Mouse (Mus musculus) midbrain, postnatal 0 days (tissue): ENCODE measurements at regions not wholly inside any gene's neighbourhood (a gene's known extent, or its start where the extent isn't known, plus 50 kb on each side); places are given as distances from the start of the nearest gene placed in this dataset.
A peak's percentile ranks its signal among the peaks of the same experiment; 100 is the strongest.

Source experiments
- ATAC-seq: fragments of 200-750 bp; cut with Nextera tagmentation; 2 replicates; pipeline ENCODE4 v1.8.0; 2017; ENCODE audit warnings: moderate number of reproducible peaks, mild to moderate bottlenecking, moderate TSS enrichment, moderate library complexity; ENCODE audit not compliant: low FRiP score
- DNase-seq: peaks from one replicate; pipeline ENCODE4 v3.0.0-alpha.2; 2015; ENCODE audit warnings: low spot score
- H3K27ac ChIP-seq: fragments of 300-500 bp; sonication (generic); 2 replicates; pipeline ENCODE4 v1.5.1; 2014; ENCODE audit warnings: low read depth, mild to moderate bottlenecking, low read length, mixed read lengths
- H3K27me3 ChIP-seq: fragments of 300-500 bp; sonication (generic); 2 replicates; pipeline ENCODE4 v1.6.1; 2014; ENCODE audit warnings: low read length, control low read depth, mixed read lengths; ENCODE audit not compliant: insufficient read depth
- H3K36me3 ChIP-seq: fragments of 300-500 bp; sonication (generic); 2 replicates; pipeline ENCODE4 v1.6.1; 2014; ENCODE audit warnings: low read length, control low read depth, mixed read lengths; ENCODE audit not compliant: insufficient read depth
- H3K4me1 ChIP-seq: fragments of 300-500 bp; sonication (generic); 2 replicates; pipeline ENCODE4 v1.6.1; 2014; ENCODE audit warnings: mild to moderate bottlenecking, control low read depth, antibody characterized with exemption, low read length, mixed read lengths; ENCODE audit not compliant: insufficient read depth
- H3K4me2 ChIP-seq: fragments of 300-500 bp; sonication (generic); 2 replicates; pipeline ENCODE4 v1.6.1; 2014; ENCODE audit warnings: low read depth, mild to moderate bottlenecking, low read length, mixed read lengths; ENCODE audit not compliant: poor library complexity, severe bottlenecking
- H3K4me3 ChIP-seq: fragments of 300-500 bp; sonication (generic); 2 replicates; pipeline ENCODE4 v1.5.1; 2014; ENCODE audit warnings: low read depth, mild to moderate bottlenecking, low read length, moderate library complexity
- H3K9ac ChIP-seq: fragments of 300-500 bp; sonication (generic); replicated peaks from 2 replicates; pipeline ENCODE4 v1.6.1; 2014; ENCODE audit warnings: mild to moderate bottlenecking, low read length, moderate library complexity, mixed read lengths; ENCODE audit not compliant: poor library complexity, severe bottlenecking
- H3K9me3 ChIP-seq: fragments of 300-500 bp; sonication (generic); 2 replicates; pipeline ENCODE4 v1.6.1; 2016; ENCODE audit warnings: low read length, control low read depth
- CTCF ChIP-seq: IDR thresholded peaks from 2 replicates; pipeline ENCODE4 v1.5.1; 2016; ENCODE audit warnings: antibody characterized with exemption, mild to moderate bottlenecking
- WGBS: fragments of 180-500 bp; shearing (Covaris S2); extraction: QIAGEN DNeasy Blood & Tissue Kit; methylation state at CpG from one replicate; pipeline ENCODE4 v1.1.7; 2014; 5-methylcytosine and 5-hydroxymethylcytosine counted together

DNA sequence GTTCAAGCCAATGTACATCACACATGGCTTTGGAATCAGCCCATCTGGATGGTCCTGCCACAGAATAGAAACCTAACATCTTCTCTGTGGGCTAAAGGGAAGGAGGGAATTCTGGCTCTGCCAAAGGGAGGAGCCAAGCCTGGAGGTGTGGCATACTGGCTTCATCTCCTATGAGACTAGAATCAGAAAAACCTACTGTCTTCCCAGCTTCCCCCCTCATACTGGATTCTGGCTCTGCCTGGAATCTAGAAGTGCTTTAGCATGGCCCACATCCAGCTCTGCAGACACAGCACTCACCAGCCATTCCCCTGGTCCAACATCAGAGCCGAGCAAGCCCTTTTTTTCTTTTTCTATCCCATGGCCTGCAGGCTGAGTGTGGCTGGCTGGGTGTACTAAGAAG, 206.9 kb downstream of the Sox9 start:
- Histone ChIP-seq H3K4me3 (no peak overlapping the region), H3K9ac (no peak overlapping the region), H3K9me3 (no peaks in the 10 kb centered on the region), H3K36me3 (no peaks in the 10 kb centered on the region), H3K4me2 (no peak overlapping the region), H3K27me3 (no peaks in the 10 kb centered on the region), H3K27ac (no peak overlapping the region), H3K4me1 (peaks cover 6% of the 10 kb centered on the region; the same call in 1 of the 2 replicates)
- DNase-seq (peak; percentile 69), ATAC-seq (no peak)
- 55% methylated on average over 1 of the region's 1 CpGs for WGBS
- no peak for TF ChIP-seq CTCF

DNA sequence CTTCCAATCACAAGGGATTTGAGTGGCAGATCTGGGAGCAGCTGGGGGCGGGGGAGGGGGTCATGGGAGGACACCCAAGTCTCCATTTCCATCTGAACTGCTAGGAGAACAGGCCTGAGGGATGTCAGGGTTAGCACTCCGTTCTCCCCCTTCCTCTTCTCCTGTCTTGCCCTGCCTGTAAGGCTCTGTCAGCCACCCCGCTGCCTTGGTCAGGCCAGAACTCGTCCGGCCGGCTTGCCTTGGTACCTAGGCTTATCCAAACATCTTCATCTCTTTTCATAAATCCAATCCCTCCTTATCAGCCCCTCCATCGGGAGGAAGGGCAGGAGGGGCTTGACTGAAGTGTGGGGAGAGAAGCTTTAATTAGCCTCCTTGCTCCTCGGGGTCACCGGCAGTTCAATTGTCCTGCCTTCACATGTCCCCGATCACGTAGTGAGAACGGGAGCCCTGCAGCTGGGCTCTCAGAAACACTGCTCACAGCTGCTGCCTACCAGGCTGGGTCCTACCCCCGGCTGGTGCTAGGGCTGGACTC, 208.0 kb downstream of the Sox9 start:
- Histone ChIP-seq H3K9me3 (no peaks in the 10 kb centered on the region), H3K9ac (no peak overlapping the region), H3K27ac (no peak overlapping the region), H3K36me3 (no peaks in the 10 kb centered on the region), H3K4me3 (no peak overlapping the region), H3K4me1 (peaks cover 6% of the 10 kb centered on the region; the same call in 1 of the 2 replicates), H3K4me2 (no peak overlapping the region), H3K27me3 (no peaks in the 10 kb centered on the region)
- ATAC-seq (no peak), DNase-seq (no peak)
- WGBS = 32% methylated on average over 13 of the region's 13 CpGs
- no peak for TF ChIP-seq CTCF

DNA sequence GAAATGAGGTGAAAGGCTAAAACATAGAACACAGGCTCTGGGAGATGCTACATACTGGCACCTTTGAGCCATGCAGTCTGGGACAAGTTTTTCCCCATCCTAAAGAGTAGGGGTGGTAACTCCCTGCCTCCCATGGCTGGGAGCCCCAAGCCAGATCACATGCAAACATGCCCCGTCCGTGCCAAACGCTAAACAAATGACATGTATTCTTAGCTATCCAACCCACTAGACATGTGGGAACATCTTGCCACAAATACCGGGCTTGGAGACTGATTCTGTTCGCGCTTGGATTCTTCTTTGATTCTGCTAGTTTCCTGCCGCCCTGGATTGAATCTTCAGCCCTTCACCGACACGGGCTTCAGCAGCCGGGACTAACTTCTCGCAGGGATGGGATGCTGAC, 208.7 kb downstream of the Sox9 start:
- Histone ChIP-seq H3K4me3 (no peak overlapping the region), H3K4me1 (peaks cover 6% of the 10 kb centered on the region; the same call in 1 of the 2 replicates), H3K4me2 (no peak overlapping the region), H3K9me3 (no peaks in the 10 kb centered on the region), H3K9ac (no peak overlapping the region), H3K27me3 (no peaks in the 10 kb centered on the region), H3K27ac (no peak overlapping the region), H3K36me3 (no peaks in the 10 kb centered on the region)
- TF ChIP-seq CTCF = no peak
- WGBS = 79% methylated on average over 11 of the region's 11 CpGs
- ATAC-seq (no peak), DNase-seq (no peak)

- Histone ChIP-seq H3K27ac (no peak overlapping the region), H3K27me3 (no peaks in the 10 kb centered on the region), H3K4me3 (no peak overlapping the region), H3K9ac (no peak overlapping the region), H3K36me3 (no peaks in the 10 kb centered on the region), H3K4me2 (no peak overlapping the region), H3K4me1 (peaks cover 6% of the 10 kb centered on the region; the same call in 1 of the 2 replicates), H3K9me3 (no peaks in the 10 kb centered on the region)
- WGBS = 24% methylated on average over 13 of the region's 13 CpGs
- DNase-seq (no peak), ATAC-seq (no peak)
- no peak for TF ChIP-seq CTCF
Observed at GRCm38 (mm10) chr11:112991862-112992261, 209.8 kb downstream of the Sox9 start.

DNA sequence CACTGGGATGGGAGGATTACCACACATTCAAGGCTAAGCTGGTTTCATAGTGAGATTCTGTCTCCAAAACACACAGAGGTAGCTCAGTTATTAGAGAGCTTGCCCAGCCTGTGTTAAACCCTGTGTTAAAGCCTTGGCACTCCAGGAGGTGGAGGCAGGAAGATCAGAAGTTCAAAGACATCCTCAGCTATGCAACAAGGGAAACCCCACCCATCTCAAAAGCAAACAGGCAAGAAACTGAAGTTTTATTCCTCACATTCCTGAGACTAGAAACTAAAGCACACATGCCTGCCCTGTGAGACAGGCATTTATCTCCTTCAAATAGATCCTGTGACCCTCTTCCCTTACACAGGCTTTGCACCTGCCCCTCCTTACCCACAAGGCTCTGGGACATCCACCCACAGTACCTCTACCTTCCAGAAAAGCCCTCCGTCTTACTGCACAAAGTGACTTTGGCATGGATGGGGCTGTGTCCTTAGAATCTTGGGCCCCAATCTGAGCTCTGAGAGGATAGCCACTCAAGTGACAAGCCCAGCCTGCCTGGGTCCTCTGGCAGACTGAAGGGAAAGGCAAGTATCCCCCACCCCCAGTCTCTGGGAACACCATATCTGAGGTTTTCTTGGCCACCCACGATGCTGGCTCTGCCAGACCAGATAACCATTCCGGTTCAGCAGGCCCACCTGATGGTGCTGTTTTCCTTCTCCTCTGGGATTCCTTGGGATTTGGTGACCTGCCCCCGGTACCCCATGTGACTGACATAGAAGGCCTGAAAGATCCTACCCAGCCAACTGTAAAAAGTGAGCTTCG, 217.0 kb downstream of the Sox9 start:
- DNase-seq = no peak
- 53% methylated on average over 5 of the region's 5 CpGs for WGBS
- Histone ChIP-seq H3K9ac (no peak overlapping the region), H3K4me1 (no peaks in the 10 kb centered on the region), H3K36me3 (no peaks in the 10 kb centered on the region), H3K27ac (no peak overlapping the region), H3K4me3 (no peak overlapping the region), H3K27me3 (no peaks in the 10 kb centered on the region), H3K4me2 (no peak overlapping the region), H3K9me3 (no peaks in the 10 kb centered on the region)
- ATAC-seq = no peak
- TF ChIP-seq CTCF = no peak

GRCm38 (mm10) chr11:113001071-113001470, 219.0 kb downstream of the Sox9 start:
- ATAC-seq = no peak
- no peaks in the 10 kb centered on the region for H3K27me3 ChIP-seq
- H3K4me1 ChIP-seq = no peaks in the 10 kb centered on the region
- no peaks in the 10 kb centered on the region for H3K9me3 ChIP-seq
- H3K36me3 ChIP-seq = no peaks in the 10 kb centered on the region
- H3K4me2 ChIP-seq = no peak overlapping the region
- no peak for TF ChIP-seq CTCF
- no peak overlapping the region for H3K9ac ChIP-seq
- no peak overlapping the region for H3K27ac ChIP-seq
- H3K4me3 ChIP-seq = no peak overlapping the region
- no peak for DNase-seq
- WGBS = 83% methylated on average over 6 of the region's 6 CpGs
